Mouse (Mus musculus) ES-E14 (cell line): ENCODE measurements around the gene Elavl1.

Source experiments
- CHD2 ChIP-seq: IDR thresholded peaks from 2 replicates; pipeline ENCODE4 v1.6.1; 2014; ENCODE audit warnings: mild to moderate bottlenecking, low read depth, low read length, inconsistent platforms
- HCFC1 ChIP-seq: IDR thresholded peaks from 2 replicates; pipeline ENCODE4 v1.6.1; 2012; ENCODE audit warnings: low read length, inconsistent platforms, borderline replicate concordance; ENCODE audit not compliant: insufficient read depth
- MAFK ChIP-seq: IDR thresholded peaks from 2 replicates; pipeline ENCODE4 v1.6.1; 2014; ENCODE audit warnings: mild to moderate bottlenecking, low read depth, low read length, inconsistent platforms; ENCODE audit not compliant: insufficient read depth
- ZC3H11A ChIP-seq: IDR thresholded peaks from 2 replicates; pipeline ENCODE4 v1.6.1; 2012; ENCODE audit warnings: low read depth, mild to moderate bottlenecking, inconsistent platforms, low read length, borderline replicate concordance
- ZNF384 ChIP-seq: IDR thresholded peaks from 2 replicates; pipeline ENCODE4 v1.6.1; 2012; ENCODE audit warnings: low read depth, low read length, inconsistent platforms

GRCm38 (mm10) chr8:4312104-4312503 lies 13.1 kb downstream of the Elavl1 start:
- TF ChIP-seq CHD2 (no peak), HCFC1 (no peak), ZC3H11A (no peak), ZNF384 (no peak), MAFK (no peak)
